Mouse (Mus musculus) E14TG2a.4 (cell line): ENCODE data around the gene Psip1.

ENCODE experiments used
- CTCF ChIP-seq: conservative IDR thresholded peaks from 2 replicates; pipeline ENCODE4 v1.5.1; 2014; ENCODE audit warnings: low read length
- NANOG ChIP-seq: IDR thresholded peaks from 2 replicates; pipeline ENCODE4 v1.6.1; 2014; ENCODE audit warnings: borderline replicate concordance, low read length, mixed read lengths
- POU5F1 ChIP-seq: IDR thresholded peaks from 2 replicates; pipeline ENCODE4 v1.6.1; 2014; ENCODE audit warnings: low read length, borderline replicate concordance

- TF ChIP-seq CTCF (no peak), POU5F1 (no peak), NANOG (no peak)
Measured at GRCm38 (mm10) chr4:83412060-83412459, 74.2 kb downstream of the Psip1 start.
